Mouse (Mus musculus) C2C12 (cell line): ENCODE measurements around the gene Crip2.

Experiments
- CEBPB ChIP-seq: IDR thresholded peaks from one replicate; pipeline ENCODE4 v1.6.1; 2011; ENCODE audit warnings: low read depth, mild to moderate bottlenecking, control low read depth, moderate library complexity
- CTCF ChIP-seq: IDR thresholded peaks from one replicate; pipeline ENCODE4 v1.5.1; 2011; ENCODE audit not compliant: control insufficient read depth, insufficient read depth, insufficient read length
- MAX ChIP-seq: IDR thresholded peaks from one replicate; pipeline ENCODE4 v1.6.1; 2011; ENCODE audit warnings: mild to moderate bottlenecking, control low read depth
- MYOD1 ChIP-seq: IDR thresholded peaks from one replicate; pipeline ENCODE4 v1.6.1; 2011; ENCODE audit warnings: low read depth; ENCODE audit not compliant: control insufficient read depth, insufficient read length
- USF1 ChIP-seq: IDR thresholded peaks from one replicate; pipeline ENCODE4 v1.6.1; 2011; ENCODE audit warnings: low read depth, mild to moderate bottlenecking, control low read depth, moderate library complexity

DNA sequence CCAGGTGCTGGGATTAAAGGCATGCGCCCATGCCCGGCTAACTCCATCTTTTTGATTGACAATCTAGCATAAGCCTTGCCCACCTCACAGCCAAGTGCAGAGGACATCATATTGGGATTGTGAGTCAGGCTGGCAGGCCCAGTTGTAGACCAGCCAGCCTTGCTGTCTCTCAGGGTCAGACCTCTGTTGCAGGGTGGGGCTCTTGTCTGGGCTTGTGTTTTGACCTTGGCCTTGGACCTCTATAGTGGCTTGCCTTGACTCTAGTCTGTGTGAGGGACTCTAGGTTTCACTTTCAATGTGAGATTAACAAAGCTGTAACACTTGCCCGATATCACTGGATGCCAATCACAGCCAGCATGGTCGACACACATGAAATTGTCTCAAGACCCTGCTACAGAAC, 25.9 kb upstream of the Crip2 start:
- TF ChIP-seq CTCF (no peak), CEBPB (no peak), MYOD1 (no peak), MAX (no peak), USF1 (no peak)
